Mouse (Mus musculus): ENCODE measurements at regions not wholly inside any gene's neighbourhood (a gene's known extent, or its start where the extent isn't known, plus 50 kb on each side); places are given as distances from the start of the nearest gene placed in this dataset.

- 45% methylated on average over 6 of the region's 6 CpGs for WGBS
- Histone ChIP-seq H3K4me2 (ENCODE audit: low read depth, low read length) (no peak overlapping the region), H3K27ac (ENCODE audit: low read length) (no peak overlapping the region), H3K4me3 (ENCODE audit: low read length) (no peak overlapping the region), H3K36me3 (ENCODE audit: control insufficient read depth, insufficient read depth, low read length) (no peaks in the 10 kb centered on the region), H3K9me3 (ENCODE audit: control insufficient read depth, low read length) (no peaks in the 10 kb centered on the region), H3K27me3 (replicated peaks; ENCODE audit: control insufficient read depth, insufficient read depth, low read length) (no peaks in the 10 kb centered on the region), H3K9ac (ENCODE audit: low read depth, low read length) (no peak overlapping the region), H3K4me1 (ENCODE audit: control insufficient read depth, insufficient read depth, low read length) (peaks cover 4% of the 10 kb centered on the region; the same call in 1 of the 2 replicates)
- ATAC-seq, result no peak
These were observed 514.1 kb downstream of the Zfp536 start for GRCm38 (mm10) chr7:37259293-37259692.

GRCm38 (mm10) chr7:37262846-37263245, 510.6 kb downstream of the Zfp536 start:
- no peak for ATAC-seq
- H3K27me3 ChIP-seq (replicated peaks; ENCODE audit: control insufficient read depth, insufficient read depth, low read length), result no peaks in the 10 kb centered on the region
- H3K4me2 ChIP-seq (ENCODE audit: low read depth, low read length), result no peak overlapping the region
- no peak overlapping the region for H3K27ac ChIP-seq (ENCODE audit: low read length)
- no peaks in the 10 kb centered on the region for H3K36me3 ChIP-seq (ENCODE audit: control insufficient read depth, insufficient read depth, low read length)
- no peak overlapping the region for H3K4me3 ChIP-seq (ENCODE audit: low read length)
- no peaks in the 10 kb centered on the region for H3K4me1 ChIP-seq (ENCODE audit: control insufficient read depth, insufficient read depth, low read length)
- WGBS, result 43% methylated on average over 3 of the region's 3 CpGs
- H3K9me3 ChIP-seq (ENCODE audit: control insufficient read depth, low read length), result no peaks in the 10 kb centered on the region
- H3K9ac ChIP-seq (ENCODE audit: low read depth, low read length), result no peak overlapping the region

- H3K27me3 ChIP-seq (replicated peaks; ENCODE audit: control insufficient read depth, insufficient read depth, low read length), result no peaks in the 10 kb centered on the region
- no peaks in the 10 kb centered on the region for H3K36me3 ChIP-seq (ENCODE audit: control insufficient read depth, insufficient read depth, low read length)
- H3K9ac ChIP-seq (ENCODE audit: low read depth, low read length), result no peak overlapping the region
- H3K4me2 ChIP-seq (ENCODE audit: low read depth, low read length), result no peak overlapping the region
- no peak overlapping the region for H3K4me3 ChIP-seq (ENCODE audit: low read length)
- no peaks in the 10 kb centered on the region for H3K4me1 ChIP-seq (ENCODE audit: control insufficient read depth, insufficient read depth, low read length)
- H3K27ac ChIP-seq (ENCODE audit: low read length), result no peak overlapping the region
- no peak for ATAC-seq
- 0 out of 2 replicates have a peak, but pooled peaks cover 2% of the 10 kb centered on the region for H3K9me3 ChIP-seq (ENCODE audit: control insufficient read depth, low read length)
- 84% methylated on average over 4 of the region's 4 CpGs for WGBS
These were observed 506.0 kb downstream of the Zfp536 start for GRCm38 (mm10) chr7:37267404-37267803.

GRCm38 (mm10) chr7:37270841-37271240, 502.6 kb downstream of the Zfp536 start:
- no peak overlapping the region for H3K4me2 ChIP-seq (ENCODE audit: low read depth, low read length)
- no peaks in the 10 kb centered on the region for H3K36me3 ChIP-seq (ENCODE audit: control insufficient read depth, insufficient read depth, low read length)
- no peak overlapping the region for H3K4me3 ChIP-seq (ENCODE audit: low read length)
- no peak for ATAC-seq
- H3K9me3 ChIP-seq (ENCODE audit: control insufficient read depth, low read length), result 0 out of 2 replicates have a peak, but pooled peaks cover 2% of the 10 kb centered on the region
- no peaks in the 10 kb centered on the region for H3K4me1 ChIP-seq (ENCODE audit: control insufficient read depth, insufficient read depth, low read length)
- no peak overlapping the region for H3K27ac ChIP-seq (ENCODE audit: low read length)
- 83% methylated on average over 3 of the region's 3 CpGs for WGBS
- no peak overlapping the region for H3K9ac ChIP-seq (ENCODE audit: low read depth, low read length)
- H3K27me3 ChIP-seq (replicated peaks; ENCODE audit: control insufficient read depth, insufficient read depth, low read length), result no peaks in the 10 kb centered on the region

- peaks cover 4% of the 10 kb centered on the region; the same call in 1 of the 2 replicates for H3K4me1 ChIP-seq (ENCODE audit: control insufficient read depth, insufficient read depth, low read length)
- ATAC-seq, result no peak
- H3K27me3 ChIP-seq (replicated peaks; ENCODE audit: control insufficient read depth, insufficient read depth, low read length), result no peaks in the 10 kb centered on the region
- H3K36me3 ChIP-seq (ENCODE audit: control insufficient read depth, insufficient read depth, low read length), result no peaks in the 10 kb centered on the region
- H3K4me2 ChIP-seq (ENCODE audit: low read depth, low read length), result no peak overlapping the region
- no peak overlapping the region for H3K9ac ChIP-seq (ENCODE audit: low read depth, low read length)
- H3K27ac ChIP-seq (ENCODE audit: low read length), result no peak overlapping the region
- H3K9me3 ChIP-seq (ENCODE audit: control insufficient read depth, low read length), result no peaks in the 10 kb centered on the region
- H3K4me3 ChIP-seq (ENCODE audit: low read length), result no peak overlapping the region
- 34% methylated on average over 5 of the region's 5 CpGs for WGBS
These were observed 483.4 kb downstream of the Zfp536 start for GRCm38 (mm10) chr7:37290018-37290417.

- H3K27me3 ChIP-seq (replicated peaks; ENCODE audit: control insufficient read depth, insufficient read depth, low read length), result no peaks in the 10 kb centered on the region
- no peaks in the 10 kb centered on the region for H3K9me3 ChIP-seq (ENCODE audit: control insufficient read depth, low read length)
- H3K27ac ChIP-seq (ENCODE audit: low read length), result no peak overlapping the region
- peaks cover 4% of the 10 kb centered on the region; the same call in 1 of the 2 replicates for H3K4me1 ChIP-seq (ENCODE audit: control insufficient read depth, insufficient read depth, low read length)
- H3K4me2 ChIP-seq (ENCODE audit: low read depth, low read length), result no peak overlapping the region
- H3K4me3 ChIP-seq (ENCODE audit: low read length), result no peak overlapping the region
- ATAC-seq, result no peak
- H3K36me3 ChIP-seq (ENCODE audit: control insufficient read depth, insufficient read depth, low read length), result no peaks in the 10 kb centered on the region
- no peak overlapping the region for H3K9ac ChIP-seq (ENCODE audit: low read depth, low read length)
- WGBS, result 45% methylated on average over 19 of the region's 19 CpGs
These were observed 482.9 kb downstream of the Zfp536 start for GRCm38 (mm10) chr7:37290493-37291045.

- 66% methylated on average over 7 of the region's 7 CpGs for WGBS
- Histone ChIP-seq H3K4me3 (ENCODE audit: low read length) (no peak overlapping the region), H3K36me3 (ENCODE audit: control insufficient read depth, insufficient read depth, low read length) (no peaks in the 10 kb centered on the region), H3K9ac (ENCODE audit: low read depth, low read length) (no peak overlapping the region), H3K4me1 (ENCODE audit: control insufficient read depth, insufficient read depth, low read length) (peaks cover 4% of the 10 kb centered on the region; the same call in 1 of the 2 replicates), H3K4me2 (ENCODE audit: low read depth, low read length) (no peak overlapping the region), H3K27ac (ENCODE audit: low read length) (no peak overlapping the region), H3K27me3 (replicated peaks; ENCODE audit: control insufficient read depth, insufficient read depth, low read length) (no peaks in the 10 kb centered on the region), H3K9me3 (ENCODE audit: control insufficient read depth, low read length) (no peaks in the 10 kb centered on the region)
- ATAC-seq, result no peak
These were observed 481.7 kb downstream of the Zfp536 start for GRCm38 (mm10) chr7:37291726-37292125.

GRCm38 (mm10) chr7:37292554-37292953, 480.9 kb downstream of the Zfp536 start:
- WGBS, result 59% methylated on average over 9 of the region's 9 CpGs
- no peak for ATAC-seq

GRCm38 (mm10) chr7:37298888-37299287, 474.6 kb downstream of the Zfp536 start:
- WGBS, result 37% methylated on average over 3 of the region's 3 CpGs
- Histone ChIP-seq H3K27me3 (replicated peaks; ENCODE audit: control insufficient read depth, insufficient read depth, low read length) (no peaks in the 10 kb centered on the region), H3K9ac (ENCODE audit: low read depth, low read length) (no peak overlapping the region), H3K9me3 (ENCODE audit: control insufficient read depth, low read length) (no peaks in the 10 kb centered on the region), H3K4me1 (ENCODE audit: control insufficient read depth, insufficient read depth, low read length) (no peaks in the 10 kb centered on the region), H3K27ac (ENCODE audit: low read length) (no peak overlapping the region), H3K4me2 (ENCODE audit: low read depth, low read length) (no peak overlapping the region), H3K36me3 (ENCODE audit: control insufficient read depth, insufficient read depth, low read length) (no peaks in the 10 kb centered on the region), H3K4me3 (ENCODE audit: low read length) (no peak overlapping the region)
- no peak for ATAC-seq

More at GRCm38 (mm10) chr7:37292554-37292953, 480.9 kb downstream of the Zfp536 start:
- Histone ChIP-seq H3K4me1 (ENCODE audit: control insufficient read depth, insufficient read depth, low read length) (peaks cover 4% of the 10 kb centered on the region; the same call in 1 of the 2 replicates), H3K27ac (ENCODE audit: low read length) (no peak overlapping the region), H3K4me3 (ENCODE audit: low read length) (no peak overlapping the region), H3K9me3 (ENCODE audit: control insufficient read depth, low read length) (no peaks in the 10 kb centered on the region), H3K4me2 (ENCODE audit: low read depth, low read length) (no peak overlapping the region), H3K9ac (ENCODE audit: low read depth, low read length) (no peak overlapping the region), H3K27me3 (replicated peaks; ENCODE audit: control insufficient read depth, insufficient read depth, low read length) (no peaks in the 10 kb centered on the region), H3K36me3 (ENCODE audit: control insufficient read depth, insufficient read depth, low read length) (no peaks in the 10 kb centered on the region)

GRCm38 (mm10) chr7:37305463-37305862, 468.0 kb downstream of the Zfp536 start:
- Histone ChIP-seq H3K27me3 (replicated peaks; ENCODE audit: control insufficient read depth, insufficient read depth, low read length) (no peaks in the 10 kb centered on the region), H3K9ac (ENCODE audit: low read depth, low read length) (no peak overlapping the region), H3K4me2 (ENCODE audit: low read depth, low read length) (no peak overlapping the region), H3K4me1 (ENCODE audit: control insufficient read depth, insufficient read depth, low read length) (no peaks in the 10 kb centered on the region), H3K9me3 (ENCODE audit: control insufficient read depth, low read length) (no peaks in the 10 kb centered on the region), H3K36me3 (ENCODE audit: control insufficient read depth, insufficient read depth, low read length) (no peaks in the 10 kb centered on the region), H3K27ac (ENCODE audit: low read length) (no peak overlapping the region), H3K4me3 (ENCODE audit: low read length) (no peak overlapping the region)
- 78% methylated on average over 9 of the region's 9 CpGs for WGBS
- no peak for ATAC-seq
